Comparison of ENCODE assay signal across 24 mouse cellular contexts in the genomic region with DNA sequence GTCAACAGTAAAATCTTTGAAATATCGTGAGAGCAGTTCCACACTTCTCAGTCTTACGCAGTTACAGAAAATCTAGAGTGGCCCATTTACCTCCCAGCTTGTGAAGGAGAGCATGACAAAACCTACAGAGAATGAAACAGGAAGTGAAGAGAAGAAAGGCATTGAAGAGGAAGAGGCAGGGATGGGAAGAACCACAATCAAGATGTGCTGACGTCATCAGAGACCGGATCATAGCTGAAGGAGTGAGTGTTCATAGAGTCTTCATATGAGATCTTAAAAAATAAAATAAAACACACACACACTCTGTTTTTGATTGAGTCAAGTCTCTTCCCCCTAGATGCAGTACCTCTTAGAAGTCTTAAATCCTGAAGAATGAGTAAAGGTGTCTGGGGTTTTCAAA.
DNase-seq lines count a peak whose midpoint lies in the region; ATAC-seq lines count a peak whose summit lies in the region.
"Had no signal": no experiment of that assay in that cellular context is flagged by ENCODE, and none has a peak within 500 bp of the region (broad histone marks: within the 10 kb centered on the region; RNA-seq: fewer than 3 reads in every experiment).

No protein-coding gene starts in this region.

- intact Hi-C loops in left cerebral cortex, postnatal 10 days (cut with DNase I): no loop called here

- 0 out of 2 replicates have a peak, but pooled peaks have one; percentile 33 for ATAC-seq in megakaryocyte, adult 5-6 weeks (ENCODE audit: poor library complexity, severe bottlenecking)
- no peak for ATAC-seq in liver, embryonic 11.5 days (replicated peaks; ENCODE audit: low FRiP score)
- ATAC-seq: forebrain, embryonic 14.5 days; hindbrain, embryonic 16.5 days; midbrain, embryonic 15.5 days had no signal

- H3K4me3 ChIP-seq in liver, embryonic 11.5 days (ENCODE audit: low read depth, low read length): no peak overlapping the region
- H3K4me3 ChIP-seq: embryonic facial prominence, embryonic 12.5 days; erythroblast, embryonic 14.5 days; heart, adult 2 months; limb, embryonic 10.5 days; midbrain, embryonic 15.5 days; myocyte had no signal

- no peak overlapping the region for H3K4me2 ChIP-seq in liver, embryonic 11.5 days
- H3K4me2 ChIP-seq: embryonic facial prominence, embryonic 12.5 days; midbrain, embryonic 15.5 days had no signal

- H3K4me1 ChIP-seq in liver, embryonic 11.5 days (replicated peaks; ENCODE audit: control insufficient read depth, insufficient read depth, low read length): no peaks in the 10 kb centered on the region
- H3K4me1 ChIP-seq: limb, embryonic 10.5 days; midbrain, embryonic 15.5 days had no signal

- no peaks in the 10 kb centered on the region for H3K9me3 ChIP-seq in liver, embryonic 11.5 days (ENCODE audit: control insufficient read depth, low read length)
- H3K9me3 ChIP-seq: embryonic facial prominence, embryonic 12.5 days; limb, embryonic 10.5 days; midbrain, embryonic 15.5 days had no signal

- WGBS in liver, embryonic 11.5 days: 75% methylated on average over 4 of the region's 4 CpGs

- no peaks in the 10 kb centered on the region for H3K27me3 ChIP-seq in liver, embryonic 11.5 days (replicated peaks; ENCODE audit: control insufficient read depth, insufficient read depth, low read length)
- H3K27me3 ChIP-seq: embryonic facial prominence, embryonic 12.5 days; midbrain, embryonic 15.5 days had no signal

- no peak overlapping the region for H3K27ac ChIP-seq in liver, embryonic 11.5 days (ENCODE audit: low read depth, low read length)
- H3K27ac ChIP-seq: embryonic facial prominence, embryonic 12.5 days; heart, adult 2 months; limb, embryonic 10.5 days; midbrain, embryonic 15.5 days had no signal

- peak; percentile 25 for DNase-seq in A20 (ENCODE audit: low read depth, low spot score)
- DNase-seq in MEL-GATA-1-ER (ENCODE audit: extremely low read depth, low read depth): peak; percentile 5
- DNase-seq in thymus, postnatal 10 days (ENCODE audit: low spot score in 2 of 2): peak; percentile 42 to 64
- no peak for DNase-seq in gastrocnemius, postnatal 25 days
- DNase-seq in left cerebral cortex, postnatal 10 days (ENCODE audit: extremely low spot score in 1 of 2, low spot score in 2 of 2): no peak
- no peak for DNase-seq in liver, embryonic 11.5 days (ENCODE audit: low spot score)
- no peak for DNase-seq in natural killer cell, adult 2 months (ENCODE audit: low spot score in 2 of 2)
- DNase-seq: adrenal gland, postnatal 36 days; cerebellum, adult 8-10 months; gastrocnemius, postnatal 10 days; heart, adult 2 months; heart, postnatal 4 days; kidney, adult 18-20 months; kidney, postnatal 10 days; lung, adult 18-20 months; lung, postnatal 14 days had no signal

- H3K9ac ChIP-seq in liver, embryonic 11.5 days (ENCODE audit: low read depth, low read length): no peak overlapping the region
- H3K9ac ChIP-seq: embryonic facial prominence, embryonic 12.5 days; midbrain, embryonic 15.5 days had no signal

- no peaks in the 10 kb centered on the region for H3K36me3 ChIP-seq in liver, embryonic 11.5 days (ENCODE audit: control insufficient read depth, insufficient read depth, low read length)
- H3K36me3 ChIP-seq: embryonic facial prominence, embryonic 12.5 days; limb, embryonic 10.5 days; midbrain, embryonic 15.5 days had no signal

Comparison
In these comparisons a context has a peak if more than half of its experiments do, and no peak if none do; other contexts are left out.
1. DNase-seq: peak in A20 (single experiment), MEL-GATA-1-ER (single experiment) and thymus, postnatal 10 days (2 of 2); none in gastrocnemius, postnatal 25 days (single experiment), left cerebral cortex, postnatal 10 days (0 of 2), liver, embryonic 11.5 days (single experiment) and natural killer cell, adult 2 months (0 of 2).